Mouse (Mus musculus) left cerebral cortex, adult 8-10 months (tissue): ENCODE results near the gene Trp53bp1. TPM values are rescaled to one million over a fixed set of nuclear protein-coding genes. Genes with fewer than 3 reads are reported as not detected.

Experiments
- DNase-seq, 2 experiments: peaks; one replicate each; pipeline ENCODE4 v3.0.0; 2022; ENCODE audit warnings: low spot score in 2 of 2
- total RNA-seq, 4 experiments: library from RNA; stranded (reverse); gene quantifications; 2 replicates each; pipeline ENCODE4 v1.2.4; 2022

Trp53bp1 gene
- 100 to 1,000 TPM; 139 to 154 (median 147) TPM for total RNA-seq

- DNase-seq = peak; percentile 93 to 94
Observed at GRCm38 (mm10) chr2:121271236-121271927, at the start of gene Trp53bp1. TSS of gene Trp53bp1 (minus strand) at chr2:121271407.

- peak in 1 of 2 experiments; percentile 16 for DNase-seq
Observed at GRCm38 (mm10) chr2:121316278-121316677, 45.1 kb upstream of the Trp53bp1 start.

GRCm38 (mm10) chr2:121308997-121309416, 37.8 kb upstream of the Trp53bp1 start:
- peak in 1 of 2 experiments; percentile 45 for DNase-seq

GRCm38 (mm10) chr2:121300036-121300435, 28.8 kb upstream of the Trp53bp1 start:
- DNase-seq = peak in 1 of 2 experiments; percentile 9

GRCm38 (mm10) chr2:121299471-121299870, 28.3 kb upstream of the Trp53bp1 start:
- DNase-seq = peak in 1 of 2 experiments; percentile 12

GRCm38 (mm10) chr2:121298131-121298530, 26.9 kb upstream of the Trp53bp1 start:
- peak in 1 of 2 experiments; percentile 55 for DNase-seq

GRCm38 (mm10) chr2:121297701-121298100, 26.5 kb upstream of the Trp53bp1 start:
- peak in 1 of 2 experiments; percentile 20 for DNase-seq

- no peak for DNase-seq
Observed at GRCm38 (mm10) chr2:121296754-121297231, 25.6 kb upstream of the Trp53bp1 start.

GRCm38 (mm10) chr2:121295608-121296571, 24.7 kb upstream of the Trp53bp1 start:
- peak; percentile 63 to 75 for DNase-seq

GRCm38 (mm10) chr2:121294753-121295607, 23.8 kb upstream of the Trp53bp1 start:
- peak in 1 of 2 experiments; percentile 72 for DNase-seq

- DNase-seq = peak in 1 of 2 experiments; percentile 59
Observed at GRCm38 (mm10) chr2:121294182-121294581, 23.0 kb upstream of the Trp53bp1 start.

GRCm38 (mm10) chr2:121292316-121293013, 21.3 kb upstream of the Trp53bp1 start:
- no peak for DNase-seq

GRCm38 (mm10) chr2:121289730-121290540, 18.7 kb upstream of the Trp53bp1 start:
- peak in 1 of 2 experiments; percentile 23 for DNase-seq

- peak; percentile 86 to 98 for DNase-seq
Observed at GRCm38 (mm10) chr2:121288901-121289729, 17.9 kb upstream of the Trp53bp1 start, which contains the start of gene Map1a. TSS of gene Map1a (plus strand) at chr2:121289600.

GRCm38 (mm10) chr2:121287850-121288249, 16.6 kb upstream of the Trp53bp1 start:
- DNase-seq = no peak

GRCm38 (mm10) chr2:121271928-121272516, 815 bp upstream of the Trp53bp1 start:
- peak in 1 of 2 experiments; percentile 36 for DNase-seq

- peak in 1 of 2 experiments; percentile 16 for DNase-seq
Observed at GRCm38 (mm10) chr2:121270521-121271235, 529 bp downstream of the Trp53bp1 start.
